Mouse (Mus musculus): ENCODE data around the gene Cgrrf1. TPM values are rescaled to one million over a fixed set of nuclear protein-coding genes. Genes with fewer than 3 reads are reported as not detected.

Cgrrf1 gene
- polyA plus RNA-seq, 1 experiment from 2014 or later, result 27.4 TPM

Other genes starting within 250 kb of the Cgrrf1 start
- gene Cdkn3, start 71.6 kb upstream of the Cgrrf1 start, polyA plus RNA-seq (2016; fragmentation: Nextera tagmentation; extraction: Ambion mirVana), result 34.5 and 40.4 TPM in 2 replicates
- 178 TPM in 2 replicates for gene Cnih1, start 43.7 kb upstream of the Cgrrf1 start, polyA plus RNA-seq (2016; fragmentation: Nextera tagmentation; extraction: Ambion mirVana)
- gene Gmfb, start 9.9 kb upstream of the Cgrrf1 start, polyA plus RNA-seq (2016; fragmentation: Nextera tagmentation; extraction: Ambion mirVana), result 105 and 109 TPM in 2 replicates
- gene Samd4, start 50.7 kb downstream of the Cgrrf1 start, polyA plus RNA-seq (2016; fragmentation: Nextera tagmentation; extraction: Ambion mirVana), result 4.3 and 7.3 TPM in 2 replicates